Mouse (Mus musculus) embryonic facial prominence, embryonic 11.5 days (tissue): ENCODE measurements at regions not wholly inside any gene's neighbourhood (a gene's known extent, or its start where the extent isn't known, plus 50 kb on each side); places are given as distances from the start of the nearest gene placed in this dataset.

Experiments used
- ATAC-seq: fragments of 200-750 bp; cut with Nextera tagmentation; replicated peaks from 2 replicates; pipeline ENCODE4 v1.8.0; 2017; ENCODE audit warnings: low read depth; ENCODE audit not compliant: insufficient number of reproducible peaks, low FRiP score, low TSS enrichment
- DNase-seq: peaks from one replicate; pipeline ENCODE4 v3.0.0-alpha.2; 2015; ENCODE audit warnings: low spot score
- H3K27ac ChIP-seq: fragments of 300-500 bp; sonication (generic); replicated peaks from 2 replicates; pipeline ENCODE4 v1.5.1; 2014; ENCODE audit warnings: mild to moderate bottlenecking, low read depth, low read length, control low read depth
- H3K27me3 ChIP-seq: fragments of 300-500 bp; sonication (generic); 2 replicates; pipeline ENCODE4 v1.6.1; 2014; ENCODE audit warnings: mild to moderate bottlenecking, low read length, moderate library complexity, mixed read lengths; ENCODE audit not compliant: control insufficient read depth, insufficient read depth
- H3K36me3 ChIP-seq: fragments of 300-500 bp; sonication (generic); replicated peaks from 2 replicates; pipeline ENCODE4 v1.6.1; 2014; ENCODE audit warnings: low read depth, mild to moderate bottlenecking, low read length, moderate library complexity, mixed read lengths; ENCODE audit not compliant: control insufficient read depth, insufficient read depth
- H3K4me1 ChIP-seq: fragments of 300-500 bp; sonication (generic); 2 replicates; pipeline ENCODE4 v1.6.1; 2014; ENCODE audit warnings: low read length, mixed read lengths; ENCODE audit not compliant: control insufficient read depth, insufficient read depth
- H3K4me2 ChIP-seq: fragments of 300-500 bp; sonication (generic); 2 replicates; pipeline ENCODE4 v1.6.1; 2014; ENCODE audit warnings: low read depth, mild to moderate bottlenecking, control low read depth, low read length, moderate library complexity
- H3K4me3 ChIP-seq: fragments of 300-500 bp; sonication (generic); 2 replicates; pipeline ENCODE4 v1.5.1; 2014; ENCODE audit warnings: low read depth, low read length, control low read depth
- H3K9ac ChIP-seq: fragments of 300-500 bp; sonication (generic); replicated peaks from 2 replicates; pipeline ENCODE4 v1.6.1; 2014; ENCODE audit warnings: mild to moderate bottlenecking, control low read depth, low read length
- H3K9me3 ChIP-seq: fragments of 300-500 bp; sonication (generic); replicated peaks from 2 replicates; pipeline ENCODE4 v1.6.1; 2016; ENCODE audit warnings: mild to moderate bottlenecking, low read length, inconsistent platforms, mixed read lengths; ENCODE audit not compliant: control insufficient read depth
- WGBS: fragments of 180-500 bp; shearing (Covaris S2); extraction: QIAGEN DNeasy Blood & Tissue Kit; methylation state at CpG from one replicate; pipeline ENCODE4 v1.1.7; 2014; 5-methylcytosine and 5-hydroxymethylcytosine counted together

DNA sequence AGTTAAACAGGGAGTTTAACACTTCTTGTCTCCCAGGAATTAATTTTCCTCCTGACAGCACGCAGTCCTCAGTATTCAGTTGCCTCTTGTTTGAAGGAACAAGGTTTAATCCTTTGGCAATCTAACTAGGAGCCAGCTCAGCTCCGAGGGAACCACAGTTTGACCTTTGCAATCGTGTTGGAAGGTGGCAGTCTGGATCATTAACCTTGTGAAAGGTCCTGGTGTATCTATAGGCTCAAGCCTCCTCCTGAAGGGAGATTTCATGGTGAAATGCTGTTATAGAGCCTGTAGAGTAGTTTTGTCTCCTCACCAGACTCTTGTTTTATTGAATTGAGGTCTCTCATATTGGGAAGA is 1723.6 kb upstream of the Gm7489 start:
- H3K9ac ChIP-seq = no peak overlapping the region
- H3K36me3 ChIP-seq = no peaks in the 10 kb centered on the region
- H3K4me1 ChIP-seq = peaks cover 2% of the 10 kb centered on the region; the same call in 1 of the 2 replicates
- H3K27me3 ChIP-seq = no peaks in the 10 kb centered on the region
- no peak for DNase-seq
- no peak overlapping the region for H3K27ac ChIP-seq
- H3K4me3 ChIP-seq = no peak overlapping the region
- WGBS = 7% methylated on average over 3 of the region's 3 CpGs
- H3K4me2 ChIP-seq = no peak overlapping the region
- no peaks in the 10 kb centered on the region for H3K9me3 ChIP-seq
- ATAC-seq = peak; percentile 31; the same call in 1 of the 2 replicates

DNA sequence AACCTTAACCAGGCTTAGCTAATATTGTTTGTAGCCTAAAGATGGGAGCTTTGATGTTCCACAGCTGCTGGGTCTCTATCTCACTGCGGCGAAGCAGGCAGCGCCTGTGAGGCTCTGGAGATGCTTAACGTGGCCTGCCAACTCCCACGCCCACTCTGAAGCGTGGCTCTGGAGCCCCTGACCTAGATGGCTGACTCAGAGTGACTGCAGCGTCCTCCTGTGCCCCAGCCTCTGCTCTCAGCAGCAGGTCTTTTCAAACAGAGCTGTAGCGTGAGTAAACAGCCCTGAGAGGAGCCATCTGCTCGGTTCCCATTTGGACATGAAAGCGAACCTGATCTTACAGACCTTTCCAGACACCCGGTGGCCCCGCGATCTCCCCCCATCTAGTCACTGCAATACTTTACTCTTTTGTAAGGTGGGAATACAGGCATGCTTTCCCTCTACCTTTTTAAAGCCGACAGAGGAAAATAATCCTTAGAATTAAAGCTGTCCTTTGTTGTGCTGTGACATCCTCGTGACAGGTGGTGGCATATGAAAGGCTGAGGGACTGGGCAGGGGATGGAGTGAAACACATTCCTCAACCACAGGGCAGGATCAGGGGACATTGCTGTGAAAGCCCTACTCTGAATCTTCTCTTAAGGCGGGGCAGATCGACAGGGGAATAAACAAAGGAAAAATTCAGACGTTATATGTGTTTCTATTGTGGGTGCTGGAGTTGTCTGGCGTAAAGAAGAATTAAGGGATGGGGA is 1723.0 kb upstream of the Gm7489 start:
- Histone ChIP-seq H3K9me3 (no peaks in the 10 kb centered on the region), H3K4me3 (no peak overlapping the region), H3K4me2 (no peak overlapping the region), H3K9ac (no peak overlapping the region; the same call in 1 of the 2 replicates), H3K27ac (no peak overlapping the region), H3K27me3 (no peaks in the 10 kb centered on the region), H3K36me3 (no peaks in the 10 kb centered on the region), H3K4me1 (peaks cover 2% of the 10 kb centered on the region; the same call in 1 of the 2 replicates)
- peak; percentile 33 for DNase-seq
- WGBS = 23% methylated on average over 19 of the region's 19 CpGs
- ATAC-seq = peak; percentile 58; the same call in 1 of the 2 replicates

DNA sequence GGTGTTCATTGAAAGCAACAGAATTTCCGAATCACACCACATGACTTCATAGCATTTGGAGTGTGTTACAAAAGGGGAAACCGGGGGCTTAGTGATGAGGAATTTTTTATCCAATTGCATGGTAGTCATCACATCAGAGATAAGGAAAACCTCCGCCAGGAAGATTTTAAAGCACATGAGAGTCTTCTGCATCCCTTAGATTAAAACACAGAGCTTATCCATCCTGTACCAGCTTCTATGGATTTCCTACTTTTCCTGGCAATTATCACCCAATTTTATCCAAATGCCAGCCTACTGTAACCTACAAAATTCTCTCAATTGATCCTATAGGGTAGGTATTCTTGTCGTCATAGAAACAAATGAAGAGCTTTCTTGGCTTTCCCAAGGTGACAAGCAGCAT is 1718.6 kb upstream of the Gm7489 start:
- no peak overlapping the region for H3K4me3 ChIP-seq
- no peak overlapping the region for H3K4me2 ChIP-seq
- no peak overlapping the region for H3K27ac ChIP-seq
- H3K36me3 ChIP-seq = no peaks in the 10 kb centered on the region
- H3K9ac ChIP-seq = no peak overlapping the region
- no peaks in the 10 kb centered on the region for H3K9me3 ChIP-seq
- DNase-seq (no peak), ATAC-seq (no peak)
- H3K27me3 ChIP-seq = no peaks in the 10 kb centered on the region
- no peaks in the 10 kb centered on the region for H3K4me1 ChIP-seq
- WGBS = 75% methylated on average over 4 of the region's 4 CpGs

DNA sequence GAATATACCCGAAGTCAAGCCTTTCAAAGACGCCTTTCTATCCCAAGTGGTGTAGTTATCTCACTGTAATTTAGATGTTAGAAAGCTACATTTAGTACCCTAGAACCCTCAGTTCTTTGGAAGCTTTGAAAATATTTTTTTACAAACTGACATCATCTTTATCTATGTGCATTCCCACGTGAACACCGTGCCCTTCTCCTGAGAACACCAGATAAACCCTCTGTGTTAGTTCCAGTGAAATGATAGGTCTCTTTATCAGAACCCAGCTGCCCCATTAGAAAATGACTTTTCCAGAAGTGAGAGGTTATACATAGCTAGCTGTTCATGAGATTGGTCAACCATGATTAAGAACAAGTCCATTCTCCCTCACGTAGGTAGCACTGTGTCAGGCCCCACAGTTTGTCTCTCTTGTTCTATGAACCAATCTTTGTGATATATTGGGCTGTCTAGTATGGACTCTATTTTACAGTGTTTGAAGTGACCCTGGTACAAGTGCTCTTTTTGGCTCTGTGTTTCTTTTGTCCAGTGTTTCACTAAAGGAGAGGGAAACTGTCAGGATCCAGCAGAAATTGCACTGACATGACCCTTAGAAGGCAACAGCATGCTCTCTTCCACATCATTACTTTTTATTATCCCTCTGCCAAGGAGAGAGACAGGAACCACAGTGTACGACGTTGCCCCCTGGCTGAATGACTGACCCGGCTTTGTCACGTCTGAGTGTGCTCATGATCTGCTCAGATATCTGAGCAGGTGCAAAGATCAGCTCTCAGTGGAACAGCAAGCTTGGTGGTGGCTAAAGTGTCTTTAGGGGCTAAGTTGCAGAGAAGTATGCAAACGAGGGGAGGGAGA is 1717.9 kb upstream of the Gm7489 start:
- Histone ChIP-seq H3K27me3 (no peaks in the 10 kb centered on the region), H3K36me3 (no peaks in the 10 kb centered on the region), H3K27ac (no peak overlapping the region), H3K4me1 (no peaks in the 10 kb centered on the region), H3K4me3 (no peak overlapping the region), H3K4me2 (no peak overlapping the region), H3K9me3 (no peaks in the 10 kb centered on the region), H3K9ac (no peak overlapping the region)
- WGBS = 72% methylated on average over 10 of the region's 10 CpGs
- ATAC-seq = no peak
- no peak for DNase-seq

DNA sequence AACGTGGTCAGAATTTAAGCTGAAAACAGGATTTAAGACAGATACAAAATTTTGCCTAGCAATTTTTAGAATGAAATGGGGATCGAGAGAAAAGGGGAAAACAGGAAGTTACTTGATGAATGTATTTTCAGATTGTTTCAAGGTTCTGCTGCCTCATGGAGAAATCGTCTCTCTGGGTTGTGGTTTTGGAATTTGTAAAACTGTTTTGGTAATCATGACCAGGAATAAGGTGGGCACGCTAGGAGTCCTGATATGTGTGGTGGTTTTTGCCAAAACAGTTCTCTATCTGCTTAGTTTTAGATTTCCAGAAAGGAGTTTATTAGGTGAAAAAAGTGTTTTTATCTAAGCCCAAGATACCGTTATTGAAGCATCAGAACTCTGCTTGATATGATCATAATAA is 1716.9 kb upstream of the Gm7489 start:
- Histone ChIP-seq H3K4me2 (no peak overlapping the region), H3K36me3 (no peaks in the 10 kb centered on the region), H3K27me3 (no peaks in the 10 kb centered on the region), H3K27ac (no peak overlapping the region), H3K9ac (no peak overlapping the region), H3K4me1 (no peaks in the 10 kb centered on the region), H3K9me3 (no peaks in the 10 kb centered on the region), H3K4me3 (no peak overlapping the region)
- no peak for DNase-seq
- no peak for ATAC-seq
- WGBS = 85% methylated on average over 5 of the region's 5 CpGs

DNA sequence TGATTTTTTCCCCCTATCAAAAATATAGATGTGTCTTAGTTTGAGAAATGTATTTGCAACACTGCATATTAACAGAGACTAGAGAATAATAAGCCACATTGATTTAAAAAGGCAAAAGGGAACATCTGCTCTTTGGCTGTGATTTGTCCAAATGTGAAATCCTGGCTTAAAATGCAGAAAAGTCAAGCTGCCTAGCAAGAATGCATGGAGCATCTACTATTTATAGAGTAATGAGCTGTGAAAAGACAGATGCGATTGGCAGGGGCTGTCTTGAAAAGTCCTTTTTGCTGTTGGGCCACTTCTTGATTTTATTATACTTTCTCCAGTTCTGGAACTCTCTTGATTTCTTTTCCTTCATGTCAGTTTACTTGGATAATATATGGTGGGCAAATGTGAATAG is 1707.8 kb upstream of the Gm7489 start:
- WGBS = 100% methylated on average over 1 of the region's 1 CpGs
- H3K4me2 ChIP-seq = no peak overlapping the region

DNA sequence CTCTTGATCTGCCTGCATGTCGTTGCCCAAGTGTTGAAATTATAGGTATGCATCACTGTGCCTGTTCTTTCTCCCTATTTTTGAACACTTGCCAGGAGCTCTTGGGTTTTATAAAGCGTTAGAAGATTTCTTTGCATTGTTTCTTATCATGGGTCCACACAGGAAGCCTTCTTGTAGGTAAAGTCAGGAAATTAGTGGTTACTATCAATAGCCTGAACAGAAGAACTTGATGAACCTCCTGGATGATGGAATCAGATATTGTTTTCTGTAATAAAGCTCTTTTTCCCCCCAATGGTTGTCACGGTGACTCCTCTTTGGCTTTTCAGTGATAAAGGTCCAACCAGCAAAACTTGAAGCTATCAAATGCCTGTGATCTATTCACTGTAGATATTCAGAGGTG is 1706.0 kb upstream of the Gm7489 start:
- no peak for DNase-seq
- no peak overlapping the region for H3K4me2 ChIP-seq
- no peak overlapping the region for H3K9ac ChIP-seq
- H3K9me3 ChIP-seq = no peaks in the 10 kb centered on the region
- 86% methylated on average over 3 of the region's 3 CpGs for WGBS
- H3K27me3 ChIP-seq = no peaks in the 10 kb centered on the region
- no peak overlapping the region for H3K27ac ChIP-seq
- ATAC-seq = no peak
- H3K4me3 ChIP-seq = no peak overlapping the region
- no peaks in the 10 kb centered on the region for H3K4me1 ChIP-seq
- no peaks in the 10 kb centered on the region for H3K36me3 ChIP-seq

More for the DNA sequence above, 1707.8 kb upstream of the Gm7489 start:
- no peaks in the 10 kb centered on the region for H3K27me3 ChIP-seq
- ATAC-seq = no peak
- H3K9ac ChIP-seq = no peak overlapping the region
- H3K9me3 ChIP-seq = no peaks in the 10 kb centered on the region
- H3K4me3 ChIP-seq = no peak overlapping the region
- H3K27ac ChIP-seq = no peak overlapping the region
- H3K36me3 ChIP-seq = no peaks in the 10 kb centered on the region
- no peaks in the 10 kb centered on the region for H3K4me1 ChIP-seq
- DNase-seq = no peak

DNA sequence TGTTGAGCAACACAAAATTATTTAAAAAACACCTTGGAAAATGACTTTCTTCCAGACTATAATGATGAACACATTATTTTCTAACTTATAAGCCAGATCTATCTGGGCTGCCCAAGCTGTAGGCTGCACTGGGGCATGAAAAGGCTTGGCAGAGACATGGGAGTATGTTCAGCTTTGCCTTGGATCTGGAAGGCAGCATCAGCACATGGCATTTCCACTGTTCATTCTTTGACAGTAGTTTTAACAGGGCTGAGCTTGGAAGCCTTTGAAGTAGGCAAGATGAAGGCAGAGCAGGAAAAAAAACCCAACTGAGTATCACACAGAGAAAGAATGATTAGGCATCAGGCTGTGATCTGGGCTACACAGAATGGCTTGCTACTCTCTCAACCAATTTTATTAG is 1705.3 kb upstream of the Gm7489 start:
- no peaks in the 10 kb centered on the region for H3K9me3 ChIP-seq
- no peaks in the 10 kb centered on the region for H3K27me3 ChIP-seq
- no peaks in the 10 kb centered on the region for H3K4me1 ChIP-seq
- no peaks in the 10 kb centered on the region for H3K36me3 ChIP-seq
- no peak overlapping the region for H3K4me3 ChIP-seq
- H3K9ac ChIP-seq = no peak overlapping the region
- H3K4me2 ChIP-seq = no peak overlapping the region
- no peak overlapping the region for H3K27ac ChIP-seq
- DNase-seq = no peak
- ATAC-seq = no peak
